Mouse (Mus musculus): ENCODE data around the gene Ccdc28a. TPM values are rescaled to one million over a fixed set of nuclear protein-coding genes. Genes with fewer than 3 reads are reported as not detected.
A peak's percentile ranks its signal among the peaks of the same experiment; 100 is the strongest.

Gene Ccdc28a
- polyA plus RNA-seq (2014; fragmentation: Nextera tagmentation; extraction: Ambion mirVana) = 9.2 and 10.2 TPM in 2 replicates

- 1% methylated on average over 41 of the region's 41 CpGs for WGBS
- H3K4me1 ChIP-seq (ENCODE audit: control insufficient read depth, insufficient read depth, low read length) = no peaks in the 10 kb centered on the region
- no peaks in the 10 kb centered on the region for H3K9me3 ChIP-seq (ENCODE audit: control insufficient read depth, low read length)
- no peaks in the 10 kb centered on the region for H3K27me3 ChIP-seq (ENCODE audit: control insufficient read depth, insufficient read depth, low read length)
- ATAC-seq (ENCODE audit: insufficient number of reproducible peaks, low FRiP score, low TSS enrichment, low read depth) = peak; percentile 99
- peak within 1 kb of the TSS; percentile 68 for H3K9ac ChIP-seq (ENCODE audit: low read length)
- no peak within 1 kb of the TSS for H3K27ac ChIP-seq (replicated peaks; ENCODE audit: low read depth, low read length)
- no peaks in the 10 kb centered on the region for H3K36me3 ChIP-seq (ENCODE audit: control insufficient read depth, insufficient read depth, low read length)
- peak within 1 kb of the TSS; percentile 64 for H3K4me2 ChIP-seq (ENCODE audit: low read depth, severe bottlenecking)
- H3K4me3 ChIP-seq (ENCODE audit: low read depth, low read length) = peak within 1 kb of the TSS; percentile 70
- peak; percentile 94 for DNase-seq (ENCODE audit: low spot score)
Measured at GRCm38 (mm10) chr10:18234560-18235401, at the start of gene Ccdc28a. Gene Ccdc28a (minus strand): TSS chr10:18234998.

DNA sequence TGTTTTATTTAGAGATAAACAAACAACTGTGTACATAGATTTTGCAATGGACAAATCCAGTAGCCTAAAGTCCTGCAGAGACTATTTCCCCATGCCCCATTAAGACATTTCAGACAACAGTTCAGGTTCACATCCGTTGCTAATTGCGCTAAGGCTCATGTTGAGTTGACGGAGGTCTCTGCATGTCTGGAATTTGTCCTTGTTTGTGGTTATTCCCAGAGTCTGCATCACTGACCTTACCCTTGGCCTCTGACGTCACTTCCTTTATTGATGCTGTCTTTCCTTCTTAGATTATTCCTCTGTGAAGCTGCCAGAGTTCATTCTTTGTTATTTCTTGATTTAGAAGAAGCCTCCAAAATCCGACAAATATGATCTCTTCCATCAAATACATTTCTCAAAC, 49.2 kb upstream of the Ccdc28a start:
- no peak overlapping the region for H3K4me3 ChIP-seq (ENCODE audit: low read depth, low read length)
- no peak overlapping the region for H3K9ac ChIP-seq (ENCODE audit: low read length)
- H3K9me3 ChIP-seq (ENCODE audit: control insufficient read depth, low read length) = no peaks in the 10 kb centered on the region
- H3K27me3 ChIP-seq (ENCODE audit: control insufficient read depth, insufficient read depth, low read length) = no peaks in the 10 kb centered on the region
- no peaks in the 10 kb centered on the region for H3K36me3 ChIP-seq (ENCODE audit: control insufficient read depth, insufficient read depth, low read length)
- H3K27ac ChIP-seq (replicated peaks; ENCODE audit: low read depth, low read length) = no peak overlapping the region
- ATAC-seq (ENCODE audit: insufficient number of reproducible peaks, low FRiP score, low TSS enrichment, low read depth) = no peak
- WGBS = 84% methylated on average over 5 of the region's 5 CpGs
- no peak for DNase-seq (ENCODE audit: low spot score)
- no peaks in the 10 kb centered on the region for H3K4me1 ChIP-seq (ENCODE audit: control insufficient read depth, insufficient read depth, low read length)
- no peak overlapping the region for H3K4me2 ChIP-seq (ENCODE audit: low read depth, severe bottlenecking)

- no peak overlapping the region for H3K4me3 ChIP-seq (ENCODE audit: low read depth, low read length)
- no peaks in the 10 kb centered on the region for H3K27me3 ChIP-seq (ENCODE audit: control insufficient read depth, insufficient read depth, low read length)
Measured at GRCm38 (mm10) chr10:18276090-18276734, 41.4 kb upstream of the Ccdc28a start.

DNA sequence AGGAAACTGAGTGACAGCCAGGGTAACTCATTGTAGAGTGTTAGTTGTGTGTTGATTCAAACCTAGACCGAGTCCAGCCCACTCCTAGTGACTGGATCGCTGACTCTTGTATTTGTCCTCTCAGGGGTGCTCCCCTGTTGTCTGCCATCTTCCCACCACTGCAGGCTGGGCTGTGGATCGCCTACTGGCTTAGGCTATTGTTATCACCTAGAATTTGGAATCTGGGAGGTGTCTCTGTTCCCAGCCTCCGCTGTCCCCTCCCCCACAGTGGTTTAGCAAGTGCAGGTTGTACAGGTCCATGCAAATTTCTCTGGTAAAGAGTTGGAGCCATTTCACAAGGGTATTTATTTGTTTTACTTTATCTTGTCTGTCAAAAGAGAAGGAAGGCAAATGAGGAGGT, 16.5 kb upstream of the Ccdc28a start:
- WGBS = 71% methylated on average over 4 of the region's 4 CpGs
- Histone ChIP-seq H3K27ac (replicated peaks; ENCODE audit: low read depth, low read length) (no peak overlapping the region), H3K4me1 (ENCODE audit: control insufficient read depth, insufficient read depth, low read length) (no peaks in the 10 kb centered on the region), H3K9ac (ENCODE audit: low read length) (no peak overlapping the region), H3K9me3 (ENCODE audit: control insufficient read depth, low read length) (no peaks in the 10 kb centered on the region), H3K4me2 (ENCODE audit: low read depth, severe bottlenecking) (no peak overlapping the region), H3K27me3 (ENCODE audit: control insufficient read depth, insufficient read depth, low read length) (no peaks in the 10 kb centered on the region), H3K4me3 (ENCODE audit: low read depth, low read length) (no peak overlapping the region), H3K36me3 (ENCODE audit: control insufficient read depth, insufficient read depth, low read length) (no peaks in the 10 kb centered on the region)
- DNase-seq (ENCODE audit: low spot score) (no peak), ATAC-seq (ENCODE audit: insufficient number of reproducible peaks, low FRiP score, low TSS enrichment, low read depth) (no peak)

More at GRCm38 (mm10) chr10:18276090-18276734, 41.4 kb upstream of the Ccdc28a start:
- 88% methylated on average over 4 of the region's 4 CpGs for WGBS
- H3K36me3 ChIP-seq (ENCODE audit: control insufficient read depth, insufficient read depth, low read length) = no peaks in the 10 kb centered on the region
- no peaks in the 10 kb centered on the region for H3K4me1 ChIP-seq (ENCODE audit: control insufficient read depth, insufficient read depth, low read length)
- DNase-seq (ENCODE audit: low spot score) (no peak), ATAC-seq (ENCODE audit: insufficient number of reproducible peaks, low FRiP score, low TSS enrichment, low read depth) (no peak)
- no peak overlapping the region for H3K9ac ChIP-seq (ENCODE audit: low read length)
- no peaks in the 10 kb centered on the region; the same call in 1 of the 2 replicates for H3K9me3 ChIP-seq (ENCODE audit: control insufficient read depth, low read length)
- no peak overlapping the region for H3K4me2 ChIP-seq (ENCODE audit: low read depth, severe bottlenecking)
- no peak overlapping the region for H3K27ac ChIP-seq (replicated peaks; ENCODE audit: low read depth, low read length)

- 67% methylated on average over 2 of the region's 2 CpGs for WGBS
- no peak overlapping the region for H3K9ac ChIP-seq (ENCODE audit: low read length)
- H3K4me3 ChIP-seq (ENCODE audit: low read depth, low read length) = no peak overlapping the region
- H3K27ac ChIP-seq (replicated peaks; ENCODE audit: low read depth, low read length) = no peak overlapping the region
- no peaks in the 10 kb centered on the region for H3K9me3 ChIP-seq (ENCODE audit: control insufficient read depth, low read length)
- H3K36me3 ChIP-seq (ENCODE audit: control insufficient read depth, insufficient read depth, low read length) = no peaks in the 10 kb centered on the region
- ATAC-seq (ENCODE audit: insufficient number of reproducible peaks, low FRiP score, low TSS enrichment, low read depth) (no peak), DNase-seq (ENCODE audit: low spot score) (no peak)
- H3K4me2 ChIP-seq (ENCODE audit: low read depth, severe bottlenecking) = no peak overlapping the region
- H3K4me1 ChIP-seq (ENCODE audit: control insufficient read depth, insufficient read depth, low read length) = no peaks in the 10 kb centered on the region
- no peaks in the 10 kb centered on the region for H3K27me3 ChIP-seq (ENCODE audit: control insufficient read depth, insufficient read depth, low read length)
Measured at GRCm38 (mm10) chr10:18243614-18244013, 8.8 kb upstream of the Ccdc28a start.

GRCm38 (mm10) chr10:18237191-18237590, 2.4 kb upstream of the Ccdc28a start:
- H3K9me3 ChIP-seq (ENCODE audit: control insufficient read depth, low read length) = no peaks in the 10 kb centered on the region
- no peak overlapping the region for H3K4me3 ChIP-seq (ENCODE audit: low read depth, low read length)
- no peak overlapping the region for H3K27ac ChIP-seq (replicated peaks; ENCODE audit: low read depth, low read length)
- no peaks in the 10 kb centered on the region for H3K4me1 ChIP-seq (ENCODE audit: control insufficient read depth, insufficient read depth, low read length)
- no peak for DNase-seq (ENCODE audit: low spot score)
- no peak overlapping the region for H3K9ac ChIP-seq (ENCODE audit: low read length)
- WGBS = 90% methylated on average over 7 of the region's 7 CpGs
- H3K27me3 ChIP-seq (ENCODE audit: control insufficient read depth, insufficient read depth, low read length) = no peaks in the 10 kb centered on the region
- no peaks in the 10 kb centered on the region for H3K36me3 ChIP-seq (ENCODE audit: control insufficient read depth, insufficient read depth, low read length)
- no peak overlapping the region for H3K4me2 ChIP-seq (ENCODE audit: low read depth, severe bottlenecking)
- no peak for ATAC-seq (ENCODE audit: insufficient number of reproducible peaks, low FRiP score, low TSS enrichment, low read depth)

- H3K4me3 ChIP-seq (ENCODE audit: low read depth, low read length) = no peak overlapping the region
- ATAC-seq (ENCODE audit: insufficient number of reproducible peaks, low FRiP score, low TSS enrichment, low read depth) = no peak
- H3K27me3 ChIP-seq (ENCODE audit: control insufficient read depth, insufficient read depth, low read length) = no peaks in the 10 kb centered on the region
- DNase-seq (ENCODE audit: low spot score) = no peak
- 92% methylated on average over 5 of the region's 5 CpGs for WGBS
- no peaks in the 10 kb centered on the region for H3K9me3 ChIP-seq (ENCODE audit: control insufficient read depth, low read length)
- H3K4me2 ChIP-seq (ENCODE audit: low read depth, severe bottlenecking) = no peak overlapping the region
- H3K4me1 ChIP-seq (ENCODE audit: control insufficient read depth, insufficient read depth, low read length) = no peaks in the 10 kb centered on the region
- H3K9ac ChIP-seq (ENCODE audit: low read length) = no peak overlapping the region
- H3K36me3 ChIP-seq (ENCODE audit: control insufficient read depth, insufficient read depth, low read length) = no peaks in the 10 kb centered on the region
- H3K27ac ChIP-seq (replicated peaks; ENCODE audit: low read depth, low read length) = no peak overlapping the region
Measured at GRCm38 (mm10) chr10:18236328-18236927, 1.6 kb upstream of the Ccdc28a start.

GRCm38 (mm10) chr10:18235402-18235747, 577 bp upstream of the Ccdc28a start:
- H3K4me1 ChIP-seq (ENCODE audit: control insufficient read depth, insufficient read depth, low read length) = no peaks in the 10 kb centered on the region
- no peaks in the 10 kb centered on the region for H3K27me3 ChIP-seq (ENCODE audit: control insufficient read depth, insufficient read depth, low read length)
- H3K4me3 ChIP-seq (ENCODE audit: low read depth, low read length) = peak overlapping the region; percentile 70
- H3K27ac ChIP-seq (replicated peaks; ENCODE audit: low read depth, low read length) = no peak overlapping the region
- peak overlapping the region; percentile 64 for H3K4me2 ChIP-seq (ENCODE audit: low read depth, severe bottlenecking)
- WGBS = 13% methylated on average over 14 of the region's 14 CpGs
- DNase-seq (ENCODE audit: low spot score) = no peak
- peak; percentile 61 for ATAC-seq (ENCODE audit: insufficient number of reproducible peaks, low FRiP score, low TSS enrichment, low read depth)
- H3K9ac ChIP-seq (ENCODE audit: low read length) = peak overlapping the region; percentile 68
- no peaks in the 10 kb centered on the region for H3K36me3 ChIP-seq (ENCODE audit: control insufficient read depth, insufficient read depth, low read length)
- no peaks in the 10 kb centered on the region for H3K9me3 ChIP-seq (ENCODE audit: control insufficient read depth, low read length)
